Mouse (Mus musculus) hindbrain, embryonic 13.5 days (tissue): ENCODE results near the gene Slc23a4. TPM values are rescaled to one million over a fixed set of nuclear protein-coding genes. Genes with fewer than 3 reads are reported as not detected.

Experiments
- ATAC-seq: fragments of 200-750 bp; cut with Nextera tagmentation; 2 replicates; pipeline ENCODE4 v1.8.0; 2017; ENCODE audit warnings: moderate TSS enrichment; ENCODE audit not compliant: low FRiP score
- H3K27ac ChIP-seq: fragments of 300-500 bp; sonication (generic); 2 replicates; pipeline ENCODE4 v1.5.1; 2015; ENCODE audit warnings: inconsistent platforms, mild to moderate bottlenecking, moderate library complexity
- H3K27me3 ChIP-seq: fragments of 300-500 bp; sonication (generic); 2 replicates; pipeline ENCODE4 v1.6.1; 2015; ENCODE audit warnings: mild to moderate bottlenecking, inconsistent platforms
- H3K36me3 ChIP-seq: fragments of 300-500 bp; sonication (generic); 2 replicates; pipeline ENCODE4 v1.6.1; 2015; ENCODE audit warnings: mild to moderate bottlenecking, inconsistent platforms
- H3K4me1 ChIP-seq: fragments of 300-500 bp; sonication (generic); replicated peaks from 2 replicates; pipeline ENCODE4 v1.6.1; 2015; ENCODE audit warnings: inconsistent platforms
- H3K4me2 ChIP-seq: fragments of 300-500 bp; sonication (generic); 2 replicates; pipeline ENCODE4 v1.6.1; 2015; ENCODE audit warnings: inconsistent platforms, mild to moderate bottlenecking, moderate library complexity
- H3K4me3 ChIP-seq: fragments of 300-500 bp; sonication (generic); 2 replicates; pipeline ENCODE4 v1.5.1; 2015; ENCODE audit warnings: mild to moderate bottlenecking, inconsistent platforms
- H3K9ac ChIP-seq: fragments of 300-500 bp; sonication (generic); 2 replicates; pipeline ENCODE4 v1.6.1; 2015; ENCODE audit warnings: mild to moderate bottlenecking, inconsistent platforms
- H3K9me3 ChIP-seq: fragments of 300-500 bp; sonication (generic); 2 replicates; pipeline ENCODE4 v1.6.1; 2016; ENCODE audit warnings: inconsistent platforms
- WGBS: fragments of 180-500 bp; shearing (Covaris S2); methylation state at CpG from one replicate; pipeline ENCODE4 v1.1.7; 2015; 5-methylcytosine and 5-hydroxymethylcytosine counted together
- polyA plus RNA-seq: library from polyadenylated mRNA; unstranded; fragments of >200 nt; fragmentation: Nextera tagmentation; extraction: Ambion mirVana; gene quantifications from 2 replicates; pipeline ENCODE4 v1.2.1, GENCODE M21; 2015

The Slc23a4 gene
- 0.56 and 0.57 TPM in 2 replicates for polyA plus RNA-seq

GRCm38 (mm10) chr6:34988081-34988761 lies at the start of gene Slc23a4:
Slc23a4 (minus strand) TSS chr6:34988404.
- H3K9ac ChIP-seq: no peak within 1 kb of the TSS

GRCm38 (mm10) chr6:35033341-35033740 lies 45.1 kb upstream of the Slc23a4 start:
- 96% methylated on average over 11 of the region's 11 CpGs for WGBS
- Histone ChIP-seq H3K9ac (no peak overlapping the region), H3K27ac (no peak overlapping the region), H3K9me3 (no peaks in the 10 kb centered on the region), H3K4me2 (no peak overlapping the region), H3K36me3 (peaks cover 5% of the 10 kb centered on the region; the same call in 1 of the 2 replicates), H3K4me1 (no peaks in the 10 kb centered on the region), H3K27me3 (no peaks in the 10 kb centered on the region), H3K4me3 (no peak overlapping the region)
- no peak for ATAC-seq

More at GRCm38 (mm10) chr6:34988081-34988761, at the start of gene Slc23a4:
- H3K27ac ChIP-seq: no peak within 1 kb of the TSS
- peak within 1 kb of the TSS; percentile 39 for H3K4me2 ChIP-seq
- no peaks in the 10 kb centered on the region for H3K9me3 ChIP-seq
- ATAC-seq: 0 out of 2 replicates have a peak, but pooled peaks have one; percentile 49
- no peaks in the 10 kb centered on the region for H3K36me3 ChIP-seq
- 5% methylated on average over 20 of the region's 20 CpGs for WGBS
- peak within 1 kb of the TSS; percentile 14; the same call in 1 of the 2 replicates for H3K4me3 ChIP-seq
- H3K4me1 ChIP-seq: peaks cover 12% of the 10 kb centered on the region
- 0 out of 2 replicates have a peak, but pooled peaks cover 3% of the 10 kb centered on the region for H3K27me3 ChIP-seq

- 86% methylated on average over 2 of the region's 2 CpGs for WGBS
- Histone ChIP-seq H3K27me3 (no peaks in the 10 kb centered on the region), H3K36me3 (peaks cover 5% of the 10 kb centered on the region; the same call in 1 of the 2 replicates), H3K4me1 (0 out of 2 replicates have a peak, but pooled peaks cover 3% of the 10 kb centered on the region), H3K9me3 (no peaks in the 10 kb centered on the region), H3K4me3 (no peak overlapping the region), H3K4me2 (no peak overlapping the region), H3K27ac (no peak overlapping the region), H3K9ac (no peak overlapping the region)
- no peak for ATAC-seq
These were observed 44.5 kb upstream of the Slc23a4 start for GRCm38 (mm10) chr6:35032704-35033103.

- 92% methylated on average over 4 of the region's 4 CpGs for WGBS
- Histone ChIP-seq H3K27ac (no peak overlapping the region), H3K9me3 (no peaks in the 10 kb centered on the region)
These were observed 42.6 kb upstream of the Slc23a4 start for GRCm38 (mm10) chr6:35030811-35031210.

GRCm38 (mm10) chr6:35030226-35030625 lies 42.0 kb upstream of the Slc23a4 start:
- no peak overlapping the region for H3K9ac ChIP-seq
- no peaks in the 10 kb centered on the region for H3K27me3 ChIP-seq
- no peak overlapping the region for H3K4me2 ChIP-seq
- no peaks in the 10 kb centered on the region for H3K36me3 ChIP-seq
- 81% methylated on average over 6 of the region's 6 CpGs for WGBS
- ATAC-seq: no peak
- H3K9me3 ChIP-seq: no peaks in the 10 kb centered on the region
- H3K4me3 ChIP-seq: no peak overlapping the region
- 0 out of 2 replicates have a peak, but pooled peaks cover 9% of the 10 kb centered on the region for H3K4me1 ChIP-seq
- H3K27ac ChIP-seq: no peak overlapping the region

More at GRCm38 (mm10) chr6:35030811-35031210, 42.6 kb upstream of the Slc23a4 start:
- H3K4me3 ChIP-seq: no peak overlapping the region
- ATAC-seq: no peak
- no peak overlapping the region for H3K9ac ChIP-seq
- H3K27me3 ChIP-seq: no peaks in the 10 kb centered on the region
- no peaks in the 10 kb centered on the region for H3K36me3 ChIP-seq
- 0 out of 2 replicates have a peak, but pooled peaks cover 9% of the 10 kb centered on the region for H3K4me1 ChIP-seq
- no peak overlapping the region for H3K4me2 ChIP-seq

GRCm38 (mm10) chr6:35028023-35028422 lies 39.8 kb upstream of the Slc23a4 start:
- H3K9ac ChIP-seq: no peak overlapping the region
- H3K36me3 ChIP-seq: peaks cover 2% of the 10 kb centered on the region
- no peaks in the 10 kb centered on the region for H3K9me3 ChIP-seq
- no peaks in the 10 kb centered on the region for H3K27me3 ChIP-seq
- H3K4me3 ChIP-seq: no peak overlapping the region
- H3K27ac ChIP-seq: no peak overlapping the region
- H3K4me1 ChIP-seq: 0 out of 2 replicates have a peak, but pooled peaks cover 9% of the 10 kb centered on the region
- ATAC-seq: no peak
- 94% methylated on average over 2 of the region's 2 CpGs for WGBS
- no peak overlapping the region for H3K4me2 ChIP-seq

GRCm38 (mm10) chr6:35027257-35027656 lies 39.1 kb upstream of the Slc23a4 start:
- Histone ChIP-seq H3K4me3 (no peak overlapping the region), H3K27ac (no peak overlapping the region), H3K4me2 (no peak overlapping the region), H3K4me1 (0 out of 2 replicates have a peak, but pooled peaks cover 9% of the 10 kb centered on the region), H3K9ac (no peak overlapping the region), H3K9me3 (no peaks in the 10 kb centered on the region), H3K27me3 (no peaks in the 10 kb centered on the region), H3K36me3 (peaks cover 8% of the 10 kb centered on the region)
- 63% methylated on average over 6 of the region's 6 CpGs for WGBS
- no peak for ATAC-seq

- Histone ChIP-seq H3K27me3 (no peaks in the 10 kb centered on the region), H3K4me3 (no peak overlapping the region), H3K9me3 (no peaks in the 10 kb centered on the region), H3K36me3 (peaks cover 14% of the 10 kb centered on the region), H3K4me1 (no peaks in the 10 kb centered on the region), H3K9ac (no peak overlapping the region), H3K4me2 (no peak overlapping the region), H3K27ac (no peak overlapping the region)
- 97% methylated on average over 5 of the region's 5 CpGs for WGBS
- ATAC-seq: no peak
These were observed 28.4 kb upstream of the Slc23a4 start for GRCm38 (mm10) chr6:35016624-35017023.

- no peaks in the 10 kb centered on the region for H3K4me1 ChIP-seq
- H3K9ac ChIP-seq: no peak overlapping the region
- no peak overlapping the region for H3K4me3 ChIP-seq
- 82% methylated on average over 1 of the region's 1 CpGs for WGBS
- no peak for ATAC-seq
- H3K36me3 ChIP-seq: 0 out of 2 replicates have a peak, but pooled peaks cover 4% of the 10 kb centered on the region
- H3K27me3 ChIP-seq: no peaks in the 10 kb centered on the region
- no peak overlapping the region for H3K4me2 ChIP-seq
- H3K9me3 ChIP-seq: no peaks in the 10 kb centered on the region
- no peak overlapping the region for H3K27ac ChIP-seq
These were observed 23.7 kb upstream of the Slc23a4 start for GRCm38 (mm10) chr6:35011953-35012352.

GRCm38 (mm10) chr6:35010705-35011104 lies 22.5 kb upstream of the Slc23a4 start:
- Histone ChIP-seq H3K4me2 (no peak overlapping the region), H3K4me3 (no peak overlapping the region), H3K27ac (no peak overlapping the region), H3K4me1 (no peaks in the 10 kb centered on the region), H3K9ac (no peak overlapping the region), H3K9me3 (no peaks in the 10 kb centered on the region), H3K36me3 (no peaks in the 10 kb centered on the region), H3K27me3 (no peaks in the 10 kb centered on the region)
- no peak for ATAC-seq
- 97% methylated on average over 5 of the region's 5 CpGs for WGBS

- Histone ChIP-seq H3K9ac (no peak overlapping the region), H3K4me1 (0 out of 2 replicates have a peak, but pooled peaks cover 3% of the 10 kb centered on the region), H3K9me3 (no peaks in the 10 kb centered on the region), H3K4me2 (no peak overlapping the region), H3K27ac (no peak overlapping the region), H3K27me3 (no peaks in the 10 kb centered on the region), H3K36me3 (no peaks in the 10 kb centered on the region), H3K4me3 (no peak overlapping the region)
- ATAC-seq: no peak
- 83% methylated on average over 18 of the region's 18 CpGs for WGBS
These were observed 14.1 kb upstream of the Slc23a4 start for GRCm38 (mm10) chr6:35002261-35002669.

GRCm38 (mm10) chr6:34999101-34999500 lies 10.9 kb upstream of the Slc23a4 start:
- 0 out of 2 replicates have a peak overlapping the region, but pooled peaks have one; percentile 24 for H3K9ac ChIP-seq
- 15% methylated on average over 4 of the region's 4 CpGs for WGBS
- no peak overlapping the region for H3K4me3 ChIP-seq
- H3K27ac ChIP-seq: no peak overlapping the region
- H3K27me3 ChIP-seq: no peaks in the 10 kb centered on the region
- no peaks in the 10 kb centered on the region for H3K9me3 ChIP-seq
- H3K4me2 ChIP-seq: peak overlapping the region; percentile 28
- H3K4me1 ChIP-seq: peaks cover 8% of the 10 kb centered on the region; the same call in 1 of the 2 replicates
- H3K36me3 ChIP-seq: no peaks in the 10 kb centered on the region
- ATAC-seq: peak; percentile 47
